Mouse (Mus musculus) retina, postnatal 1 day (tissue): ENCODE measurements around the gene Nupr1l.

Source experiments
- DNase-seq: peaks from one replicate; pipeline ENCODE4 v3.0.0-alpha.2; 2012

The Nupr1l gene

DNA sequence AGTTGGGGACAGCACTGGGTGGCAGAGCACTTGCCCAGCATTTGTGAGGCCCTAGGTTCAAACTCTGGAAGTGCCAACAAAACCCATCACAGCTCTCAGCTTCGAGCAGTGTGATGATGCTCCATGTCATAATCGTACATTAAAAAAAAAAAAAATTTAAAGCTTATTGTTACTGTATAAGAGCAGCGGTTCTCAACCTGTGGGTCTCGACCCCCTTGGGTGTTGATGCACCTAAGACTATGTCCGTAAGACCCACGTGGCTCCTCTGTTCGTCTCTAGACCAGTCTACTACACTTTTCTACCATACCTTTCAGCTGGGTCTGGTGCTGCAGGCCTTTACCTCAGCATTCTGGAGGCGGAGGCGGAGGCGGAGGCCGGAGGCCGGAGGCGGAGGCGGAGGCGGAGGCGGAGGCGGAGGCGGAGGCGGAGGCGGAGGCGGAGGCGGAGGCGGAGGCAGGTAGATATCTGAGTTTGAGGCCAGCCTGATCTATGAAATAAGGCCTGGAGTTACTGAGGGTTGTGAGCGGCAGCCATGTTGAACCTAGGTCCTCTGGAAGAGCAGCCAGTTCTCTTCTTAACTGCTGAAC, 9.8 kb downstream of the Nupr1l start:
- DNase-seq, result no peak

DNA sequence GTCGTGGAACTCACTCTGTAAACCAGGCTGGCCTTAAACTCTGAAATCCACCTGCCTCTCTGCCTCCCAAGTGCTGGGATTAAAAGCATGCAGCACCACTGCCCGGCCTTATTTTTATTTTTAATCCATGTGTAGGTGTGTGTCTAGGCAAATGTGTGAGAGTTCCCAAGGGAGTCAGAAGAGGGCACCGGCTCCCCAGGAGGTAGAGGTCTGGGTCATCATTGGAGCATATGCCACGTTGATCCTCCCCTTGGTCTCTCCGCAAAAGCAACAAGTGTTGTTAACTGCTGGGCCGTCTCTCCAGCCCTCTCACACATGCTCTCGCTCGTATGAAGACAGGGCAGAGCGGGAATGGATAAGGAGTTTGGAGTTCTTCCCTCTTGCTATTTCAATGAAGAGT, 10.4 kb downstream of the Nupr1l start:
- DNase-seq, result no peak

DNA sequence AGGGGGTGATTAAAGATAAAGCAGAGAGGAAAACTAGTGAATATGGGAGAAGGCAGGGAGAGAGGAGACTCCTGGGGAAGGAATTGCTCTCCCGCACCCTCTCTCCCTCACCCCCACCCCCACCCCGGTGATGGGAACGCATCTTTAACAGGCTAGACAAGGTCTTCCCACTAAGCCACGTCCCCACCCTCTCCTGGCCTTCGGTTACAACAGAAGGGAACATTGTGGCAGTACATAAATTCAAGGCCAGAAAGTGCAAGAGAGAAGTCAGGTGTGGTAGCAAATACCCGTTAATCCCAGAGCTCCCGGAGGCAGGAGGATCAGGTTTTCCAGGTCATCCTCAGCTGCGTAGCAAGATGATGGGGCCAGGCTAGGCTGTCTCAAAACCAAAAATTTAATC, 11.0 kb downstream of the Nupr1l start:
- no peak for DNase-seq

DNA sequence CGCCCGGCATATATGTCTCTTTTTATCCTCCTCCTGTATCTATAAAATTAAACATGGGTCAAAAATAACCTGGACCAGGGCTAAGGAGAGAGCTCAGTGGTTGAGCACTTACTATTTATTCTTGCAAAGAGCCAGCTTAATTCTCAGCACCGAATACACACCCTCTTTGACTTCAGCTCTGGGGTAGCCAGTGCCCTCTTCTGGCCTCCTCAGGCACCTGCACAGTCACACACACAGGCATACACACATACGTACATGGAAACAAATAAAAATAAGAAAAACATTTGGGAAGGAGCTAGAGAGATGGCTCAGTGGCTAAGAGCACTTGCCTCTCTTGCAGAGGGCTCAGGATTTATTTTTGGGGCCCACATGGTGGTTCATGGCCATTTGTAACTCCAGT, 13.6 kb downstream of the Nupr1l start:
- DNase-seq, result no peak

DNA sequence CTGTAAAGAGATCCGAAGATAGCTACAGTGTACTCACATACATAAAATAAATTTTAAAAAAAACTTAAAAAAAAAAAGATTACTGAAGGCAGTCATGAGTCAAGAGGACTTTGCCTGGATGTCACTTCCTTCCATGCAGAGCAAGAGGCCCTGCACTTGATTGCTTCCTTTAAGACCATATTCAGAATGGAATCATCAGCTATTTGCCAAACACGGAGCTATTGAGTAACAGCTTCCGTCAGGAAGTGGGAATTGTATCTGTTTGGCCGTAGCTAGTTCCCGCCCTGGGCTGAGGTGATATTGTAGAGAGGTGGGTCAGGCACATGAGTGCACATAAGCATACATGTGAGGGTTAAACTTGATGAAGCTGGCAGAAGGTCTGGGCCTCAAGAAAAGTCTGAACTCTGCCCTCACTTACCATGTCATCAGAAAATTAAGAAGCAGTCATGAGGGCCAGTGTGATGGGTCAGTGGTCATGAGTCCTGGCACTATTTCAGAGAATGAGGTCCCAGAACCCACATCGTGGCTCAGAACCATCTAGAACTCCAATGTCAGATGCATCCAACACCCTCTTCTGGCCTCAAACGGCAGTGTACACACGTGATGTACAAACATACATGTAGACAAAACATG, 16.6 kb downstream of the Nupr1l start:
- no peak for DNase-seq

DNA sequence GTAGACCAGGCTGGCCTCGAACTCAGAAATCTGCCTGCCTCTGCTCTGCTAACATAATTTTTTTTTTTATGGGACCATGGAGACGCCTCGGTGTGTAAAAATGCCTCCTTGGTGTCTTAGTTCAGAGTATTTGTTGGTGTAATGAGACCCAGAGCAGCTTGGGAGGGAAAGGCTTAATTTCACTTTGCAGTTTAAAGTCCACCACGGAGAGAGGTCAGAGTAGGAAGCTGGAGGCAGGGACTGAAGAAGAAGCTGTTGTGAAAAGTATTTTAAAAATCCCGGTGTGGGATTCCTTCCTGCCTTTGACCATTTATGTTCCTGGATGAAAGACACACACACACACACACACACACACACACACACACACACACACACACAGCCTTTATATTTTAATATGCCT, 17.6 kb downstream of the Nupr1l start:
- no peak for DNase-seq

DNA sequence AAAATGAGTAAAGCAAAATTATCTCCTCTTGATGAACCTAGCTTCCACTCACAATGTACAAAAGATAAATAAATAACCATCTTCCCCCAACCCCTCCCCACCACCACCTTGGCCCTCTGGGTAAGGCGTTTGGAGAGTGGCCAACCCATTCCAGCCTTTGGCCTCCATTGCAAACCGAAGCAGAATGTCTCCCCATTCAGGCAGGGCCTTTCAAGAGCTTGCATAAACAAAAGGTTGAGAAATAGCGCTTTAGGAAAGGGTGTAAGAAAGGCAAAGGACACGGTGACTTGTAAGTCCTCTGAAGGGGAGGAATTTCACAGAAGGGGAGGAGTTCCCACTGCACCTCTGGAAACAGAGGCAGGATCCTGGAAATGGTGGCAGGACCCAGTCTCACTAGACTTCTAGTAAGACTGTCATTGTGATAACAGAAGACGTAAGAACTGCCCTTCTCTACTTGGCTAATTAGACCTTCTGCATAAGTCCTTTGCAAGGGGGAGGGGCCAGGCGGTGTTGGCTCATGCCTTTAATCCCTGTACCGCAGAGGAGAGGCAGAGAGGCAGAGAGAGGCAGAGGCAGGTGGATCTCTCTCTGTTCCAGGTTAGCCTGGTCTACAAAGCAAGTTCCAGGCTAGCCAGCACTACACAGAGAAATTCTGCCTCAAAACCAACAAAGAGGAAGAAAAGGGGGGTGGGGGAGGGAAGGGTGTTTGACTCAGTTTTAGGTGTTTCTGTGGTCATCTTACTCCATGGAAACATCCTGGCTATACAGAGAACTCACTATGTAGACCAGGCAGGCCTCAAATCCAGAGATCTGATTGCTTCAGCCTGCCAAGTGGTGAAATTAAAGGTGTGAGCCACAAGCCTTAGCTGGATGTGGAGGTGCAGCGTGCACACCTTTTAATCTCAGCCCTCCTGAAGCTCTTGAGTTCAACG, 21.9 kb downstream of the Nupr1l start:
- DNase-seq, result no peak

DNA sequence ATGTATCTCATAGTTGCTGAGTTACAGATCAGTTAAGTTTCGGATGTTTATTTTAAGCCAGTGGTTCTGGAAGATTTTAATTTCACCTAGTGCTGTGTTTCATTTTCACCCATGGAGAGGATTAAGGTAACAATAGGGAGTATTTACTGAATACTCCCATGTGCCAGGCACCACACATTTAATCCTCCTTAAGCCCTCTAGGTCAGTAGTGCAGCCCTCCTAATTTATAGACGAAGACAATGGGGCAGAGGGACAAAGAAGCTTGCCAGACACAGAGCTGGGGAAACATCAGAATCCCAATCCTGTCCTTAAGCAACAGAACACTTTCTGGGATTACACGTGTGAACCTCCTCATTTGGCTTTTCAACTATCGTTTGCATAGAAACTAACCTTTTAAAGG, 28.6 kb downstream of the Nupr1l start:
- peak; percentile 55 for DNase-seq

DNA sequence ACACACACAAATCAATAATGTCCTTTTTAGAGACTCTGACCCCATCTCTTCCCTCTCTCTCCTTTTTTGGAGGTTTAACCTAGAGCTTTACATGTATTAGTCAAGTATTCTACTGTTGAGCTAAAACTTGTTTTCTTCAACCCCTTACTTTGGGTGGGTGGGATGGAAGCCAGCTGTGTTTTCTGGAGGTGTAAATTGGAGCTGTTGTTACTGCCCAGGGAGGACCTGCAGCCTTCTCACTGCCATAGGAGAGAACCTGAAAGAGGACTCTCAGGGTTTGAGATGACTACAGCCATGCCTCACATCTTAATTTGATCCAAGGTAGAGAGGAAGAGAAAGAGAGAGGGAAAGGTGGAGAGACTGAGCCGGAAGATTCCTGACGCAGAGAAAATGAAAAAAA, 31.9 kb downstream of the Nupr1l start:
- no peak for DNase-seq

DNA sequence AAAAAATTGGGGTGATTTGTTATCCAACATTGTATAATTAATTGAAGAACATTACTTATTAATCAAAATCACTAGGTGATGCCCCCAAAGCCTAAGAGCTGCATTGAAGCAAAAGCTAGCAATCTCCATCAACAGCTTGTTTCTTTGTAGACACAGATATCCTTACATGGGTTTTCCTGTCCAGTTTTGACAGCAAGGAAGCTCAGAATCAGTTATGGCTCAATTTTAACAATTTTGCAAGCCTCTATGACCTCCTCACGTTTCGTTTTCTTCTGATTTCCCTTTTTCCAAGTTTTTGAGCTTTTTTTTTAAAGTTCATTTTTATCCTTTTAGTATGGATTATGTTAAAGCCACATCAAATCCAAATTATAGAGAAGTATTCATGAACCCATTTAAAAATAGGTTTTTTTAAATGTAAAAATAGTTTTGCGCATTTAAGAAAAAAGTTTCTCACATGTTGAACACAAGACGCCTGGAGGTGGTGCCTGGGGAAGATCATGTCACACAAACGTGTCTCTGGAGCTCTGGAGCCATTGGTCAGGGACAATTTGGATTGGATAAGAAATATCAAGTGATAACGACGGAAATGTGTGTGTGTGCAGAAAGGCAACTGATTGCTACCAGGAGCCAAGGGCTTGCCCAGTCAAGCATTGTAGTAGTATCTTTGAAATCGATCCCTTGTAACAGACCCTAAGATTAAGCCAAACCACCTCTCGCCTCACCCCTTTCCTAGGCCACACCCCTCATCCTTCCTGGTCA, 32.6 kb downstream of the Nupr1l start:
- DNase-seq, result no peak

DNA sequence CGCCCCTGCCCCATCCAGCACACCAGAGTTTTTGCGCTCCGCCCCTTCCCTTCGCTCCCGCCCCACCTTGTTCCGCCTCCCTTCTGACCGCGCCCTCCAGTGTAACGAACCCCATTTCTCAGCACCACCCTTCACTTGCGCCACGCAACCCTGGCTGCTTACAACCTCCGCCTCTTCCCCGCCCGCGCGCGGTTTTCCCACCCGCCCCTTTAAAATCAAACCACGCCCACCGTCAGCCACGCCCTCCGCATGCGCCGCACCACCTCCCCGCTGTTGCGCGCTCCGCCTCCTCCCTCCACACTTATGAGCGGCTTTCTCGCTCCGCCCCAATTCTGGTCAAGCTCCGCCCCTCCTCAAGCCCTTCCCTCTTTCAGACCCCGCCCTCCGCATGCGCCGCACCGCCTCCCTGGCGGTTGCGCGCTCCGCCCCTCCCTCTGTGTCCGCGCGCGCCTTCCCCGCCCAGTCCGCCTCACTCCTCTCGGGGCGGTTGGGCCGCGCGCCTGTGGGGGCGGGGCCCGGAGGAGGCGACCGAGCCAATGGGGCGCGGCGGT, 33.2 kb downstream of the Nupr1l start, which contains the start of gene Vkorc1l1:
Gene Vkorc1l1 (plus strand): TSS at position 476 of the 551 bp plus-strand sequence.
- DNase-seq, result peak; percentile 98

DNA sequence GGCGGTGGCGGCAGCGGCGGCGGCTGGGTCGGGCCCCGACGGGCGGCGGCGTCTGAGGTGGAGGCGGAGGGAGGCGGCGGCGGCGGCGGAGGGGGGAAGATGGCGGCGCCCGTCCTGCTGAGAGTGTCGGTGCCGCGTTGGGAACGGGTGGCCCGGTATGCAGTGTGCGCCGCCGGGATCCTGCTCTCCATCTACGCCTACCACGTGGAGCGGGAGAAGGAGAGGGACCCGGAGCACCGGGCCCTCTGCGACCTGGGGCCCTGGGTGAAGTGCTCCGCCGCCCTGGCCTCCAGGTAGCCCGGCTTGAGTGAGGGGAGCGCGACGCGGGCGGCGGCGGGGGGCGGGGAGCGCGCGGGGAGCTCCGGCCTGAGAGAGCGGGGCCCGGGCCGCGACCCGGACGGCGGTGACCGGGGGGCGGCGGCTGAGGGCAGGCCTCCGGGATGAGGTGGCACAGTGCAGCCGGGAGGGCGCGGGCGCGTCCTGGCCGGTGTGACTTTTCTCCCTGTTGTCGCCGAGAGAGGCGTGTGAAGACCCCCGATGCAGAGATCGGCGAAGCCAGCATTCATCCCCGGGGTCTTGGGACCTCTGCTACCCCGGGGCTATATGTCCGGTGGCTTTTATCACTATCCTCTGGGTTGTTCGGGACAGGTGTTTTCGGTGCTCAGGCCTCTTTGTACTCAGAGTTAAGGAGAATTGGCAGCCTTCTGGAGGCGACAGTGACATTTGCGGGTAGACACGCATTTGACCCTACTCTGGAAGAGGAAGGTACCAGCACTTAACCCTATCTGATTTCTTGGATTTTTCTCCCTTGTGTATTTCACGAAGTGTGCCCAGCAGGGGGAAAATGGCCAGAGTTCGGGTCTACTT, 34.0 kb downstream of the Nupr1l start:
- DNase-seq, result peak; percentile 38

DNA sequence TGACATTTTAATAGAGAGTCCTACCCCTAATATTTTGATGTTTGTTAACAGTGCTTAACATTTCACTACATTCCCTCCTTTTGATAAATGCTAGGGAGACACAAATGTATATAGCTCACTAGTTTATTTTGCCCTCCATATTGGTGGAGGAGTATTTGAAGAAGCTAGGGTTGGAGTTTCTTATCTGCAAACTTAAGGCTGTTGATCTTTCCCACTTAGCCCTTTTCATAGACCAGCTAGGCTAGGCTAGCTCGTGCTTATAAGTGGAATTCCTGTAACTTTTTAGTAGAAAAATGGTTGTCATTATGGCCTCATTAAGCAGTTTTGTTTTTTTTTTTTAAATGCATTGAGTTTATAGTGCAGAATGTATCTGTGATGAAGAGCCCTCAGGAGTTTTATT, 35.1 kb downstream of the Nupr1l start:
- DNase-seq, result no peak

DNA sequence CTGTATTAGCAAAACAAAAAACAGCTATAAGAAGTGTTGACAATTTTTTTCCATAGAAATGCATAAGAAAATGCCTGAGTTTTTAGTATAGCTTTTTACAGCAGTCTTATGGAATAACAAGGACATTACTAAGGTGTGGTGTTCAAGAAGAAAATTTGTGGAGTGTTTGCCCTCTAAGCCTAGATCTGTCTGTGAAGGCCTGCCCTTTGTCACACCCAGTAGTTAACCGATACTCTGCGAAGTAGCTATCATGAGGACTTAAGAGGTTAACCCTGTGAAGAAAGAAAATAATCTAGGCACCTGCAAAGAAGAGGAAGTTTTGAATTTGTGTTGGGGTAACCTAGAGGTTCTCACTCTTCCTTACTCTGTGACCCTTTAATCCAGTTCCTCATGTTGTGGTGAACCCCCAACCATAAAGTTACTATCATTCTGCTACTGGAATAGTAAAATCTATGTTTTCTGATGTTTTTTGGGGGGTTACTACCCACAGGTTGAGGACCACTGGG, 39.2 kb downstream of the Nupr1l start:
- no peak for DNase-seq

DNA sequence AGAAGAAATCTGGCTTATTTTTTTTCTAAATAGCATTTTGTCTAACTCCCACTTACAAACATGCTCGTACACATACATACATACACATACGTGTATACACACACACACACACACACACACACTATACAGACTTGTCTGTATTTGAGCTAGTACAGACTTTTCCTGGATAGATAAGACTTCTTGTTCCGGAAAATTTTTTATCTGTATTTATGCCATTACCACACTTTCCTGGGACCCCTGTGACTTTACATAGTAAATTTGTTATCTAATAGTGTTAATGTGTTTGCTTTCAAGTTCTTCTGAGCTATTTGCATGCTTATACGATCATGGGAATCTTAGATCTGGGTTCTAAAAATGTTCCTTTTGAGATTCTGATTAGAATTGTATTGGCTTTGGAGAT, 43.8 kb downstream of the Nupr1l start:
- DNase-seq, result no peak

DNA sequence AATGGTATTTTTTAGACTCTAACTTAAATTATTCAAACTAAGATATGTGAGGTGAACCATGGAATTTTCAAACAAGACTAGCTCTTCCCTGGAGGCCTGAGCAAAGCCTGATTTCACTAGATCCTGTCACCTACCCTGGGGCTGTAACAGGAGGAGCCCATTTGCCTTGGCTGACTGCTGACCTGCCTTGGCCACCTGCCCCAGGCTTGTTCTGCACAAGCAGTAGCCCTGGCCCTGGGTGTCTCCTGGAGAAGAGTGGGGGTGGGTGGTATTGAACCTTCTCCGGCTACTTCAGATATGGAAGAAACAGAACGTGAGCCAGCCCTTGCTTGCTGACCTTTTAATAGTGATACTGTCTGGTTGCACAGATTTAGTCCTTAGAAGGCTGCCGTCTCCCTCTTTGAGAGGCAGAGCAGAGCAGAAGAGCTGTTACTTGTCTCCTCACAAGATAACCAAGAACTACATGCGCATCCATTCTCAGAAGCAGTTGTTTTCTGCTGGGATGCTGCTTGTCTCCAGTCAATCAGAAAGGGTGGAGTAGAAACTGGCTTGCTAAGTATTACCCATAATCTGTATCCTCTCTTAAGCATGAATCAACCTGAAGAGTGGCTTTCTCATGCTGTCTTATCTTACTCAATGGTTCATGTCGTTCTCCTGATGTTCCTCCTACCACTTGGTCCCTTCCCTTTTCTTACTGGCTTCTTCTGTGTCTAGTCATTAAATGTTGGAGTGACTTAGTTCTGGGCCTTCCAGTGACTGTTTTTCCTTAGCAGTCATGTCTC, 46.3 kb downstream of the Nupr1l start:
- no peak for DNase-seq

DNA sequence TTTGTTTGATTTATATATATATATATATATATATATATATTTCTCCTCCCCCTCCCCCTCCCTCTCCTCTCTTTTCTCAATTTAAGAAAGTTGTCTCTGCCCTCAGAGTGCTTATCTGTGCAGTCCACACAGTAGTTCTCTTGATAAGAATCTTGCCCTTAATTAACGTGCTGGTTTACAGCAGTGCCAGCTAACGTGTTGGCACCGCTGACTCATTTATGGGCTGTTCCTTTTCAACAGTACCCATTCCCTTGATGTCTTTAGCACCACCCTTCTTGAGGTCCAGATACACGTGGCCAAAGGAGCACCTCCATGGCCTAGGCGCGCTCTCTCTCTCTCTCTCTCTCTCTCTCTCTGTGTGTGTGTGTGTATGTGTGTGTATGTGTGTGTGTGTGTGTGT, 47.5 kb downstream of the Nupr1l start:
- DNase-seq, result no peak

DNA sequence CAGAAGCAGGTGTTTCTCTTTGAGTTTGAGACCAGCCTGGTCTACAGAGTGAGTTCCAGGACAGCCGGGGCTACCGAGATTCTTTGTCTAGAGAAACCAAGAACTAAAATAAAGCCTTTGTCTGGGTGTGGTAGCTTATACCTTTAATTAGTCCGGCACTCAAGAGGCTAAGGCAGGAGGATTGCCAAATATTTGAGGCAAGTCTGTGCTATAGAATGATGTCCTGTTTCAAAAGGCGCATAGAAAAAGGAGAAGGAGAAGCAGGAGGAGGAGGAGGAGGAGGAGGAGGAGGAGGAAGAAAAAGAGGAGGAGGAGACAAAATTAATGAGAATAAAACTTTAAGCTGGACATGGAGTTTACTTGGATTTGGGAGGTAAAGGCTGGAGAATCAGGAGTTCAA, 54.9 kb downstream of the Nupr1l start:
- no peak for DNase-seq
